Mouse (Mus musculus) frontal cortex, postnatal 10 days (tissue): ENCODE data around the gene Rpl36.

Source experiments
- DNase-seq, 2 experiments: peaks; one replicate each; pipeline ENCODE4 v3.0.0; 2022; ENCODE audit warnings: low spot score in 2 of 2, mixed read lengths in 1 of 2

Rpl36 gene

DNA sequence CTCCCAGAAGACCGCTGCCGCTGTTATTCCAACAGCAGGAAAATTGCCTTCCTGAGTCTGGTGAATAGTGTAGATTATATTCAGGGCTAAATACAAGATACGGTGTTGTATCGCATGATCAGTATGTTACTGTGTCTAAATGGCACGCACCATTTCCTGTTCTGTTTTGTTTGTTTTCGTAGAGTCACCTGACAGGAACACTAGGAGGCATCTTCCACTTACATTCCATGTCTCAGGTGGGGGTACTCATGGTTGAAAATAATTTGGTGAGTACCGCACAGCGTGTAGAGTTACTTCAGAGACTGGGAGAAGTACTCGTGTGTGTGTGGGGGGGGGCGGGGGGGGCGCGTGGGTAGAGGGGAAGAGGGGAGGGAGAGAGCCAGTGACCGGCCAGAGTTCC is 34.3 kb downstream of the Rpl36 start:
- DNase-seq = no peak

DNA sequence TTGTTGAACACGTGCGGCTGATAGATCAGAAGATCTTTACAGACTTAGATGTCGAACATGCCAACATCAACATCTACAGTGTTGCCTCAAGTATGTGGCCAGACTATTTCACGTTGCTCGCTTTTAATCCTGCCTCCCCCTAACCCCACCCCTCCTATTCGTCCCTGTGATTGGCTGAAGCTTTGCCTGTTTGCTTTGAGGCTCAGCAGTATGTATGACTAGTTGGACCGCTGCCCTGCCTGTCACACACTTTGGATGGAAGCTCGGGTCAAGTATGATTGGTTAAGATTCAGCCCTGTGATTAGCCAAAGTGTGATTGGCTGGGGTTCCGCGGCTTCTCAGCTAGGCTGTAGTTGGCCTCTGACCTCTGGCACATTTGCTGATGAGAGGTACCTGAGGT is 38.6 kb downstream of the Rpl36 start:
- DNase-seq = no peak

DNA sequence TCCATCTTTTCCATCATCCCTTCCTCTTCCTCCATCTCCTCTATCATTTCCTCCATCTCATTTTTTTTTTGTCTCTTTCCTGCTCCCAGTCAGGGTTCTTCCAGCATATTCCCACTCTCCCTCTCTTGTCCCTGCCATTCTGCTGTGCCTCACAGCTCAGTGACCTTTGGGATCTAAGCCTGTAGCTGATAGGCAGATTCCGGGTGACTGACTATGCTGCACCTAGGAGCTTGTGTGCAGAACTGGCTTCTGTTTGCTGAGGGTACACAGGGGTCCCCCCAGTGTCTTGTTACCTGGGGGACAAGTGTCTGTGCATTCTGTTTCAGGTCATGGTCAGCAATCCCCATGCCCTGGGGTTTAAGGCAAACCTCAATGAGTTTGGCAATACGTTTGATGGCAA is 41.6 kb downstream of the Rpl36 start:
- DNase-seq = no peak

GRCm38 (mm10) chr17:56655311-56655710 is 42.1 kb downstream of the Rpl36 start:
- DNase-seq = no peak

GRCm38 (mm10) chr17:56656171-56656570 is 43.0 kb downstream of the Rpl36 start:
- no peak for DNase-seq

DNA sequence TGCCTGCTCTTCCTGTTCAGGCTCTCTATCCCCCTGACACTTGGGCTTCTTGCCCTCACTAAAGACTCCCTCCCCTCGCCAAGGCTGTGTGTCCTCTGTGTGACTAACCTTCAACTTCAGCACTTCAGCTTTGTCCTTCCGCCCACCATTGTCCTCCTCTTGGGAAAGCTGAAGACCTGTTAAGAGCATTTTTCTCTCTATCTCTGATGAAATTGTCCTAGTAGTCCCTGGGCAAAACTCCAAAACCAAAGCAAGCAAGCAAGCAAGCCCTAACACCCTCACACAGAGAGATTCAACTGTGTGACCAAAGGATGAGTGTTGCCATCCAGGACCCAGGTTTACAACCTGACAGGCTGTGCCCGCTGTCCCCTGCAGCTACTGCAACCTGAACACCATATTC is 50.4 kb downstream of the Rpl36 start:
- no peak for DNase-seq
